Mouse (Mus musculus): Measurements from ENCODE around the gene Eml4. TPM values are rescaled to one million over a fixed set of nuclear protein-coding genes. Genes with fewer than 3 reads are reported as not detected.

The Eml4 gene
- total and polyA plus RNA-seq, 3 experiments, result 25.6 to 42.4 TPM; not detected in 1

- no peak for DNase-seq (ENCODE audit: low read depth, low spot score)
- Histone ChIP-seq H3K4me1 (ENCODE audit: control insufficient read depth in 1 of 2, insufficient read depth in 2 of 2, low read length in 2 of 2) (no peaks in the 10 kb centered on the region), H3K36me3 (ENCODE audit: control insufficient read depth in 1 of 2, insufficient read depth in 2 of 2, low read length in 2 of 2) (no peaks in the 10 kb centered on the region; a peak in 1 of 4 replicates), H3K27ac (ENCODE audit: control insufficient read depth, low read depth, low read length) (no peak overlapping the region), H3K4me3 (ENCODE audit: control insufficient read depth in 1 of 2, insufficient read depth in 1 of 2, low read depth in 2 of 2, low read length in 2 of 2) (no peak overlapping the region), H3K9me3 (replicated peaks; ENCODE audit: insufficient read depth, low read length) (no peaks in the 10 kb centered on the region), H3K27me3 (ENCODE audit: control insufficient read depth in 1 of 2, insufficient read depth in 2 of 2, low read length in 2 of 2) (no peaks in the 10 kb centered on the region), H3K79me2 (ENCODE audit: control insufficient read depth, insufficient read depth, low read length, poor library complexity) (no peaks in the 10 kb centered on the region), H3K9ac (ENCODE audit: control insufficient read depth, low read depth, low read length, poor library complexity, severe bottlenecking) (no peak overlapping the region)
- no peak for TF ChIP-seq RCOR1 (IDR thresholded peaks at IDR 0.05; ENCODE audit: low read depth, low read length)
- TF ChIP-seq USF1 (IDR thresholded peaks at IDR 0.05; ENCODE audit: low read depth, low read length), result no peak
- no peak for TF ChIP-seq E2F4 (IDR thresholded peaks at IDR 0.05; ENCODE audit: borderline replicate concordance, low read depth, low read length)
- TF ChIP-seq NRF1 (IDR thresholded peaks at IDR 0.05; ENCODE audit: insufficient read depth, low read depth, low read length, poor library complexity, severe bottlenecking), result no peak
- no peak for TF ChIP-seq MAX (IDR thresholded peaks at IDR 0.05; ENCODE audit: low read length)
- TF ChIP-seq CHD1 (IDR thresholded peaks at IDR 0.05; ENCODE audit: low read depth, low read length), result no peak
- no peak for TF ChIP-seq TCF12 (IDR thresholded peaks at IDR 0.05; ENCODE audit: low read depth, low read length)
- no peak for TF ChIP-seq GATA1 (IDR thresholded peaks at IDR 0.05; ENCODE audit: low read depth, low read length)
- TF ChIP-seq NELFE (IDR thresholded peaks at IDR 0.05; ENCODE audit: low read depth, low read length), result no peak
- TF ChIP-seq MYB (IDR thresholded peaks at IDR 0.05; ENCODE audit: low read depth, low read length), result no peak
- no peak for TF ChIP-seq MAFK (IDR thresholded peaks at IDR 0.05; ENCODE audit: borderline replicate concordance, low read depth, low read length)
Observed at GRCm38 (mm10) chr17:83465969-83466368, 115.2 kb downstream of the Eml4 start.

DNA sequence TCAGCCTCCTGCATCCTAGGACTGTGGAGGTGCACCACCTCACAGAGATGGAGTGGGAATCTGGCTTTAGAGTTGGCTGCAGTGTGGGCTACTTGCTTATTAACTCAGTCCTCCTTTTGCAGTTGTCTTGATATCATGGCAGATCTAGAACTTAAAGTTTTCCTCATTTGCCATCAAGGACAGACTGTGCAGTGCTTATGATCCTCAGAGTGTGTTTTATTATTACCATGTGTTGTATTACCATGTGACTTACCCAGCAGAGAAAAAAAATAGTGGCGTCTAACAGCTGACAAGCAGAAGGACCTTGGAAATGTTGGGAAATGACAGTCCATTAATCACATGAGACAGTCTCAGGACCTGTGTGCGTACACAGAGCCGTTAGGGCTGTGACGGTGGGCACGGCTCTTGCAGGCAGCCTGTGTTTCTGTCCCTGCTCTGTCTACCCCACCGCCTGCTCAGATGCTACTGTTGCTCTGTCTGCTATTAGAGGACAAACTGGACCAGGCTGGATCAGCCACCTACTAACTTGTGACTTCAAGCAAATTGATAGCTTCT is 116.0 kb downstream of the Eml4 start:
- Histone ChIP-seq H3K27ac (ENCODE audit: control insufficient read depth, low read depth, low read length) (no peak overlapping the region), H3K9ac (ENCODE audit: control insufficient read depth, low read depth, low read length, poor library complexity, severe bottlenecking) (no peak overlapping the region), H3K4me1 (ENCODE audit: control insufficient read depth in 1 of 2, insufficient read depth in 2 of 2, low read length in 2 of 2) (no peaks in the 10 kb centered on the region), H3K27me3 (ENCODE audit: control insufficient read depth in 1 of 2, insufficient read depth in 2 of 2, low read length in 2 of 2) (no peaks in the 10 kb centered on the region), H3K79me2 (ENCODE audit: control insufficient read depth, insufficient read depth, low read length, poor library complexity) (no peaks in the 10 kb centered on the region), H3K4me3 (ENCODE audit: control insufficient read depth in 1 of 2, insufficient read depth in 1 of 2, low read depth in 2 of 2, low read length in 2 of 2) (no peak overlapping the region), H3K9me3 (replicated peaks; ENCODE audit: insufficient read depth, low read length) (no peaks in the 10 kb centered on the region), H3K36me3 (ENCODE audit: control insufficient read depth in 1 of 2, insufficient read depth in 2 of 2, low read length in 2 of 2) (no peaks in the 10 kb centered on the region; a peak in 1 of 4 replicates)
- no peak for DNase-seq (ENCODE audit: low read depth, low spot score)
- no peak for TF ChIP-seq USF2 (IDR thresholded peaks at IDR 0.05; ENCODE audit: borderline replicate concordance in 1 of 2, insufficient read depth in 1 of 2, low read depth in 1 of 2, low read length in 2 of 2)
- no peak for TF ChIP-seq BHLHE40 (IDR thresholded peaks at IDR 0.05; ENCODE audit: borderline replicate concordance, low read depth, low read length)
- no peak for TF ChIP-seq TCF12 (IDR thresholded peaks at IDR 0.05; ENCODE audit: low read depth, low read length)

- DNase-seq (ENCODE audit: low read depth, low spot score), result no peak
- H3K36me3 ChIP-seq (ENCODE audit: control insufficient read depth in 1 of 2, insufficient read depth in 2 of 2, low read length in 2 of 2), result peaks cover 0 to 3% of the 10 kb centered on the region in 2 experiments; a peak in 1 of 4 replicates
- TF ChIP-seq CHD2 (IDR thresholded peaks at IDR 0.05; ENCODE audit: low read length) (no peak), HCFC1 (IDR thresholded peaks at IDR 0.05; ENCODE audit: low read depth, low read length) (no peak), MYB (IDR thresholded peaks at IDR 0.05; ENCODE audit: low read depth, low read length) (no peak)
Observed at GRCm38 (mm10) chr17:83469586-83469985, 118.9 kb downstream of the Eml4 start.

More at GRCm38 (mm10) chr17:83469586-83469985, 118.9 kb downstream of the Eml4 start:
- Histone ChIP-seq H3K9ac (ENCODE audit: control insufficient read depth, low read depth, low read length, poor library complexity, severe bottlenecking) (no peak overlapping the region), H3K4me1 (ENCODE audit: control insufficient read depth in 1 of 2, insufficient read depth in 2 of 2, low read length in 2 of 2) (no peaks in the 10 kb centered on the region), H3K79me2 (ENCODE audit: control insufficient read depth, insufficient read depth, low read length, poor library complexity) (no peaks in the 10 kb centered on the region), H3K9me3 (replicated peaks; ENCODE audit: insufficient read depth, low read length) (no peaks in the 10 kb centered on the region), H3K4me3 (ENCODE audit: control insufficient read depth in 1 of 2, insufficient read depth in 1 of 2, low read depth in 2 of 2, low read length in 2 of 2) (no peak overlapping the region), H3K27ac (ENCODE audit: control insufficient read depth, low read depth, low read length) (no peak overlapping the region), H3K27me3 (ENCODE audit: control insufficient read depth in 1 of 2, insufficient read depth in 2 of 2, low read length in 2 of 2) (no peaks in the 10 kb centered on the region)
